Mouse (Mus musculus): ENCODE measurements at regions not wholly inside any gene's neighbourhood (a gene's known extent, or its start where the extent isn't known, plus 50 kb on each side); places are given as distances from the start of the nearest gene placed in this dataset.
"Not testable (repeated sequence)": the region's sequence is repeated elsewhere in the genome, so short reads cannot be mapped to it uniquely, and the experiment has no call there.

DNA sequence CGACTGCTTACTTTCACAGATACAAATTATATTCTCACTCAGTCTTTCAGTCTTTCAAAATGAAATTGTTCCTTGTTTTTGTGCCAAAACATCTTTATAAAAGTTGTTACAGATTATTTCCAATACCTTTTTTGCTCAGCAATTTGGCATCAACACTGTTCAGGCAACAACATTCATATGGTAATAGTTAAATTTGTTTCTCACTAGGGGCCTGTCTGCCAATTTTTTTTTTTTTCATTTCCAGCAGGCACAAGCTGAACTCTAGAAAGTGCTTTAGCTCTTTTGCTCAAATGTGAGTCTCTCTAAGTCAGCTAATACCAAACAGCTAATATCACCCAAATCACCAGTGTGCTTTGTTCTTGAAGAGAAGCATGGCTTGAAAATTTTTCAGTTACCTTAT lies 199.4 kb downstream of the Antxr2 start:
- TF ChIP-seq POLR2A (IDR thresholded peaks at IDR 0.05; ENCODE audit: borderline replicate concordance, extremely low read depth, insufficient read depth, insufficient read length, poor library complexity, severe bottlenecking) (no peak), CTCF (IDR thresholded peaks at IDR 0.05; ENCODE audit: borderline replicate concordance, extremely low read depth, insufficient read depth, insufficient read length) (no peak)
- DNase-seq (ENCODE audit: low read depth) = peak; percentile 45

DNA sequence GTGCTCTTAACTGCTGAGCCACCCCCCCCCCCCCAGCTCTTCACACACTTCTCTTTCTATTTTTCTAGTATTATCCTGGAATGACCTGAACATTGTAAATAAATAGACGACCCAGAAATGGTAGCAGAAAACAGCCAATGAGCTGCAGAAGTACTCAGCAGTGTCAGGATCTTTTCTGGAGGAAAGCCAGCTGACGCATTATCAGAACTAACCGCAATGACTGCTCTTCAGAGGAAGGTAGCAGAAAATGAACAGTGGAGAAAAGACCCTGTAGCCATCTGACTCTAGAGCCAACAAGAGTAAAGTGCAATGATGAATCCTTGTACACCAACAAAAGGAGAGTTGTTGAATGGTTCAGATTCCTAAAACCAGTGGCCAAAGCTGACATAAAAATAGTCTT lies 213.4 kb downstream of the Antxr2 start:
- TF ChIP-seq CTCF (IDR thresholded peaks at IDR 0.05; ENCODE audit: borderline replicate concordance, extremely low read depth, insufficient read depth, insufficient read length) (no peak), POLR2A (IDR thresholded peaks at IDR 0.05; ENCODE audit: borderline replicate concordance, extremely low read depth, insufficient read depth, insufficient read length, poor library complexity, severe bottlenecking) (no peak)
- no peak for DNase-seq (ENCODE audit: low read depth)

DNA sequence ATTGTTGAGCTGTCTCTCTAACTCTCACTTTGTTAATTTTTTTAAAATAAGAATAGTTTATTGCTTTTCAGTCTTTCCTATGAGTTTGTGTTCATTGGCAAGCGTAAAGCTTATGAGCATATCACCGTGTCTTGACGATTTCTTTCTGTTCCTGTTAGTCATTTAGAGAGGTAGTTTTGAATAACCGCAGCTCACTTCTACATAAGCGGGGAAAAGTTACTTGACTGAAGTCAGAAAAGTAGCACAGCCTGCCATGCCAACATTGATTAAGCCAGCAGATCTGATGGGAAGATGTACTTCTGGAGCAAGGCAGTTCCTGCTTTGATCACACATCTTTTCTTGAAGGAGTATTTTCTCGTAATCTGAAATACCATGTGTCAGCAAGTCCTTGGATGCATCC lies 215.5 kb downstream of the Antxr2 start:
- peak; percentile 34 for DNase-seq (ENCODE audit: low read depth)
- TF ChIP-seq POLR2A (IDR thresholded peaks at IDR 0.05; ENCODE audit: borderline replicate concordance, extremely low read depth, insufficient read depth, insufficient read length, poor library complexity, severe bottlenecking) (no peak), CTCF (IDR thresholded peaks at IDR 0.05; ENCODE audit: borderline replicate concordance, extremely low read depth, insufficient read depth, insufficient read length) (no peak)

GRCm38 (mm10) chr5:97814700-97815099 lies 216.1 kb downstream of the Antxr2 start:
- no peak for TF ChIP-seq CTCF (IDR thresholded peaks at IDR 0.05; ENCODE audit: borderline replicate concordance, extremely low read depth, insufficient read depth, insufficient read length)
- TF ChIP-seq POLR2A (IDR thresholded peaks at IDR 0.05; ENCODE audit: borderline replicate concordance, extremely low read depth, insufficient read depth, insufficient read length, poor library complexity, severe bottlenecking) = no peak
- DNase-seq (ENCODE audit: low read depth) = no peak

DNA sequence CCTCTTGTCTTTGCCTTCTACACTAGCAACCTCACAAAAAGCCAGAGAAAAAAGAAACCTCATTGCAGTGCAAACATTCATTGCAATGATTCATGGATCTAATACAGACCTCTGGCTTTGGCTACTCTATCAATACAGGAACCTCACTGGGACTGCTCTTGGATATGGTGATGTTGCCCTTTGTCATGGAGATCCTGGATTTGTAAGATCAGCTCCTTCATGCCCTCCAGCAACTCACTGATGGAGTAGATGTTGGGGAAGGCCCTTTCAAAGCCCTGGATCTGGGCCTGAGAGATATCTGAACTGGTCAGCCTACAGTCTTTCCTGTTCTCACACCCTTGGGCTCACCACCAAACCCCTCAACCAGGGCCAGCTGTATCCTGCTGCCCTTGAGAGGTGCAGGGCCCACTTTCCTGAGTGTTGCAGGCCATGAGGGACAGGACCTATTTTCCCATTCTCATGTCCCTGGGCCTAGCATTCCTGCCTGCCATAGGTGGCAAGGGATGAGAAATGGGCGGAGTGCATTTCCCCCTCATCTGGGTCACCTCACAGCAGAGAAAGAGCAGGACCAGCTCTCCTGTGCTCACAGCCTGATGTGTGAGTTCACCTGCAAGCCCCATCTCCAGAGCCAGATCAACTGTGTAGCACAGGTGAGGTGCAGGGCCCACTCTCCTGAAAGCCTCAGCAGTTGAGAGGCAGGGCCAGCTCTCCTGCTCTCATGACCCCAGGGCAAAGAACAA lies 218.1 kb downstream of the Antxr2 start:
- no peak for TF ChIP-seq CTCF (IDR thresholded peaks at IDR 0.05; ENCODE audit: borderline replicate concordance, extremely low read depth, insufficient read depth, insufficient read length)
- TF ChIP-seq POLR2A (IDR thresholded peaks at IDR 0.05; ENCODE audit: borderline replicate concordance, extremely low read depth, insufficient read depth, insufficient read length, poor library complexity, severe bottlenecking) = no peak
- DNase-seq (ENCODE audit: low read depth) = no peak

DNA sequence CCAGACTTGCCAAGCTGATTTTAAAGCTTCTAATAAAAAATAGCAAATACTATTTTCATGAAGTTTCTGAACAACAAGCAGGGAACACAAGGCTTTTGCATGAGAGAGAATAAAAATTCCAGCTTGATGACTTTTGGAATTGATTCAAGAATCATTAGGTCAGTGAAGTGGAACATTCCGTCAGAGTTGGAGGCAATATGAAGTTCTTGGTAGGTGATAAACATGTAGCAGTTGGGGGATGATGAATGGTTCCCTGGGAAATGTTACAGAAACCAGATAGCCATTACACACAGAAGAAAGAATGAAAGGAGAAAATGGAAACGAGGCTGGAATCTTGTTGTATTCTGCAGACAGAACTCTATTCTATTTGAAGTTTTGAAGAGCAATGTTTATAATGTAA lies 221.8 kb downstream of the Antxr2 start:
- TF ChIP-seq CTCF (IDR thresholded peaks at IDR 0.05; ENCODE audit: borderline replicate concordance, extremely low read depth, insufficient read depth, insufficient read length) = no peak
- TF ChIP-seq POLR2A (IDR thresholded peaks at IDR 0.05; ENCODE audit: borderline replicate concordance, extremely low read depth, insufficient read depth, insufficient read length, poor library complexity, severe bottlenecking) = no peak
- no peak for DNase-seq (ENCODE audit: low read depth)

DNA sequence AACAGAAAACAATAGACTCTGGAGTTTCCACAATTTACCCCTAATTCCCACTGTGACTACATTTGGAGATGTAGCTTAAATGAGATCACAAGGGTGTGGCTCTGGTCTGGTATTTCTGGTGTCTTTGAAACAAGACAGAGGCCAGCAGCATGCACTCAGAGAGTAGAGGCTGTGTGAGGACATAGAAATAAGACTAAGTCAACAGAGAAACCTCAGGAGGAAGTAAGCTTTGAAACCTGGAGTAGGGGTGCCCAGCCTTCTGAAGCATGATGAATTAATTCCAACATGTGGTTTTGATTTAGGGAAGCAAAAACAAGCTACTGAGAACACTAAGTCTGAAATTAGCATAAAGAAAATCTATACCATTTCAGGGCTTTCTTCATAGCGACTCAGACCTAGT lies 223.7 kb downstream of the Antxr2 start:
- DNase-seq (ENCODE audit: low read depth) = no peak
- no peak for TF ChIP-seq POLR2A (IDR thresholded peaks at IDR 0.05; ENCODE audit: borderline replicate concordance, extremely low read depth, insufficient read depth, insufficient read length, poor library complexity, severe bottlenecking)
- no peak for TF ChIP-seq CTCF (IDR thresholded peaks at IDR 0.05; ENCODE audit: borderline replicate concordance, extremely low read depth, insufficient read depth, insufficient read length)

GRCm38 (mm10) chr5:97806754-97807153 lies 224.1 kb downstream of the Antxr2 start:
- TF ChIP-seq CTCF (IDR thresholded peaks at IDR 0.05; ENCODE audit: borderline replicate concordance, extremely low read depth, insufficient read depth, insufficient read length) (no peak), POLR2A (IDR thresholded peaks at IDR 0.05; ENCODE audit: borderline replicate concordance, extremely low read depth, insufficient read depth, insufficient read length, poor library complexity, severe bottlenecking) (no peak)
- DNase-seq (ENCODE audit: low read depth) = no peak

- peak; percentile 61 for DNase-seq (ENCODE audit: low read depth)
- TF ChIP-seq CTCF (IDR thresholded peaks at IDR 0.05; ENCODE audit: borderline replicate concordance, extremely low read depth, insufficient read depth, insufficient read length) (no peak), POLR2A (IDR thresholded peaks at IDR 0.05; ENCODE audit: borderline replicate concordance, extremely low read depth, insufficient read depth, insufficient read length, poor library complexity, severe bottlenecking) (no peak)
Observed at GRCm38 (mm10) chr5:97800017-97800416, 230.8 kb downstream of the Antxr2 start.

DNA sequence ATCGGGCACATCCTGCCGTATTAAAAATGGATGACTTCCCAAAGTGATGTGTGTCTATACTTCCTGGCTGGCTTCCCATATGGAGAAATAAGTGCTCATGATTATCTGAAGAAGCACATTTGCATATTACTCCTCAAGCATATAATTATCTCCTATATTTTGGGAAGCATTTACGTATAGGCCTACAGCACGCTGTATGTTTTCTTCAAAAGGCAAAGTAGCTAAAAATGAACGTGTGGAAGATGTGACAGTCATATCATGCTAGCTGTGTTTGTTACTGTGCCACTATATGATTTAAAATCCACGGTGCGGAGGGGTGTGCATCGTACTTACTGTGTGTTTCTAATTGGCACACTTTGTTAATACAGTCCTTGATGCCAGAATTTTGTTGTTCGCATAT lies 242.7 kb downstream of the Antxr2 start:
- no peak for TF ChIP-seq CTCF (IDR thresholded peaks at IDR 0.05; ENCODE audit: borderline replicate concordance, extremely low read depth, insufficient read depth, insufficient read length)
- TF ChIP-seq POLR2A (IDR thresholded peaks at IDR 0.05; ENCODE audit: borderline replicate concordance, extremely low read depth, insufficient read depth, insufficient read length, poor library complexity, severe bottlenecking) = no peak
- peak; percentile 60 for DNase-seq (ENCODE audit: low read depth)

- DNase-seq (ENCODE audit: low read depth) = no peak
- TF ChIP-seq CTCF (IDR thresholded peaks at IDR 0.05; ENCODE audit: borderline replicate concordance, extremely low read depth, insufficient read depth, insufficient read length) (no peak), POLR2A (IDR thresholded peaks at IDR 0.05; ENCODE audit: borderline replicate concordance, extremely low read depth, insufficient read depth, insufficient read length, poor library complexity, severe bottlenecking) (no peak)
Observed at GRCm38 (mm10) chr5:97787001-97787400, 243.8 kb downstream of the Antxr2 start.

DNA sequence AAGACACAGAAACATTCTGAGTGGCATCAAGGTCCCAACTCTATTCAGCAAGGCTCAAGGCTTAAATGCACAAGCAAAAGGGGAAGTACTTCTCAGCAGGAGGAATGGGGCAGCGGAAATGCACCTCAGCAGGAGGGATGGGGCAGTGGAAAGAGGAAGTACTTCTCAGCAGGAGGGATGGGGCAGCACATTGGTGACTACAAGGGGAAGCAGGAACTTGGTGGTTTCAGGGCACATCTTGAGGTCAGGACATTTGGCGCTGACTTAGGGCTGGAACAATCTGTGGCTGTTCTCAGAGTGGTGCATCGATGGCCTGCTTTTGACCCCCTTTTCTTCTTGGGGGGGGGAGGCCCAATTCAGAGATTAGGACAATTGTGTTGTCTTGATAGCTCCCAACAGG lies 255.7 kb downstream of the Antxr2 start:
- DNase-seq (ENCODE audit: low read depth) = not testable (repeated sequence)

DNA sequence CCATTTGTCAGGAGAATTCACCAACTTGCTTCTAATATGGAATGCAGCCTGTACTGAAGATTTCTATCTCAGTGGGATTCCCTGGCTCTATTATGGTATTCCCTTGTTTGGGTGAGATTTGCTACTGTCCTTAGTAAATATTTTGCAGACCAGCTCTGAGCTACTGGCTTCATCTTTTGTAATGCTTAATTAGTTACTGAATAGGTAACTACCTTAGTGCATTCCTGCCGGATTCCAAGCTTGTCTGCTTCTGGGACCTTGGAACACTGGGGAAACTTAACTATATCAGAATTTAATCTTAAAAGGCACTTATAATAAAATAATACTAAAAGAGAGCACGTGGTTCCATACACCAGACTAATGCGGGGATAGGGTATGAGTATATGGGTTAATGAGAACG lies 257.4 kb downstream of the Antxr2 start:
- DNase-seq (ENCODE audit: low read depth) = not testable (repeated sequence)
